ENCODE assay signal across 8 mouse cellular contexts in the genomic region with DNA sequence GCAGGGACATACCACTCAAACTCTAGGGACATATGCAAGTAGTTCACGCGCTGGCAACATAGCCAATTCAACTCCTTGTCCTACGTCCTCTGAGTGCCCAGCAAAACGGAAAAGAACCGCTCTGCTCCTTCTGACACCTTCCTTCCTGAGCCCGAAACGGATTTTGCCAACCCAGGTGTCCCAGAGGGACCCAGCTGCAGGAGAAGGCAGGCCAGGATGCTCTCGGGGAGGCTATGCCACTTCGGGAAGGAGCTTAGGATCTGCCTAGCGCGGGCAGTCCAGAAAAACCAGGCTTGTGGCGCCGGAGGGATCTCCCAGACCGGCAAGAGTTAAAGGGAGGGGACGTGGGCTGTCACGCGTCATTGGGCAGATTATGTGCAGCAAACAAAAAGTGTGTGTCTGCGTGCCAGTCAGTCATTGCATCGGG. TPM values are rescaled to one million over a fixed set of nuclear protein-coding genes. Genes with fewer than 3 reads are reported as not detected.
DNase-seq lines count a peak whose midpoint lies in the region; ATAC-seq lines count a peak whose summit lies in the region.

No protein-coding gene starts in this region.

- peaks cover 13% of the 10 kb centered on the region for H3K4me1 ChIP-seq in heart, embryonic 12.5 days (replicated peaks)
- peaks cover 42% of the 10 kb centered on the region for H3K4me1 ChIP-seq in forebrain, embryonic 13.5 days
- peaks cover 11% of the 10 kb centered on the region for H3K4me1 ChIP-seq in limb, embryonic 12.5 days (replicated peaks)

- H3K9ac ChIP-seq in heart, embryonic 12.5 days, result no peak overlapping the region
- H3K9ac ChIP-seq in forebrain, embryonic 13.5 days, result peak overlapping the region; percentile 69
- H3K9ac ChIP-seq in limb, embryonic 12.5 days (replicated peaks), result no peak overlapping the region

- WGBS in heart, embryonic 12.5 days, result 0% methylated on average over 19 of the region's 19 CpGs
- WGBS in forebrain, embryonic 13.5 days, result under 1% methylated on average over 19 of the region's 19 CpGs
- WGBS in limb, embryonic 12.5 days, result under 1% methylated on average over 19 of the region's 19 CpGs

- ATAC-seq in heart, embryonic 12.5 days (ENCODE audit: insufficient number of reproducible peaks, low FRiP score), result no peak; the same call in 1 of the 2 replicates
- peak; percentile 60 for ATAC-seq in forebrain, embryonic 13.5 days
- ATAC-seq in limb, embryonic 12.5 days (ENCODE audit: insufficient number of reproducible peaks, insufficient read depth, low FRiP score, low TSS enrichment, low read depth), result no peak

- intact Hi-C loops in heart, postnatal 25 days (cut with DNase I), result loop anchor here (5.0 kb wide), 1 partner anchor 1053 kb away; no protein-coding TSS in a partner anchor

- no peaks in the 10 kb centered on the region for H3K36me3 ChIP-seq in heart, embryonic 12.5 days
- no peaks in the 10 kb centered on the region for H3K36me3 ChIP-seq in forebrain, embryonic 13.5 days (ENCODE audit: poor library complexity, severe bottlenecking)
- H3K36me3 ChIP-seq in limb, embryonic 12.5 days, result no peaks in the 10 kb centered on the region

- no peaks in the 10 kb centered on the region for H3K9me3 ChIP-seq in heart, embryonic 12.5 days (replicated peaks)
- H3K9me3 ChIP-seq in forebrain, embryonic 13.5 days (replicated peaks), result no peaks in the 10 kb centered on the region
- H3K9me3 ChIP-seq in limb, embryonic 12.5 days, result no peaks in the 10 kb centered on the region

- no peak overlapping the region for H3K27ac ChIP-seq in heart, embryonic 12.5 days (ENCODE audit: poor library complexity, severe bottlenecking)
- H3K27ac ChIP-seq in forebrain, embryonic 13.5 days, result peak overlapping the region; percentile 67; the same call in 1 of the 2 replicates
- no peak overlapping the region for H3K27ac ChIP-seq in limb, embryonic 12.5 days

- DNase-seq in heart, postnatal 25 days (ENCODE audit: low spot score), result no peak
- peak; percentile 89 for DNase-seq in brain, adult 2 months (ENCODE audit: low read depth, low spot score)
- peak; percentile 70 for DNase-seq in right cerebral cortex, postnatal 25 days
- no peak for DNase-seq in testis, postnatal 10 days (ENCODE audit: low spot score)
- DNase-seq in kidney, adult 11 months, result no peak

- peak overlapping the region; percentile 35 for H3K4me2 ChIP-seq in heart, embryonic 12.5 days
- H3K4me2 ChIP-seq in forebrain, embryonic 13.5 days, result peak overlapping the region; percentile 89
- H3K4me2 ChIP-seq in limb, embryonic 12.5 days, result peak overlapping the region; percentile 37

- peaks cover 76% of the 10 kb centered on the region for H3K27me3 ChIP-seq in heart, embryonic 12.5 days (replicated peaks)
- peaks cover 92% of the 10 kb centered on the region for H3K27me3 ChIP-seq in forebrain, embryonic 13.5 days
- H3K27me3 ChIP-seq in limb, embryonic 12.5 days, result peaks cover 92% of the 10 kb centered on the region

- peak overlapping the region; percentile 28; the same call in 1 of the 2 replicates for H3K4me3 ChIP-seq in heart, embryonic 12.5 days
- peak overlapping the region; percentile 56 for H3K4me3 ChIP-seq in forebrain, embryonic 13.5 days
- 0 out of 2 replicates have a peak overlapping the region, but pooled peaks have one; percentile 17 for H3K4me3 ChIP-seq in limb, embryonic 12.5 days (replicated peaks)

RNA-seq across cellular contexts. Expression of gene Prdm8, which starts 13.5 kb away (rescaled TPM):
- not detected in 2 replicates for polyA plus RNA-seq in heart, embryonic 12.5 days (2016; fragmentation: Nextera tagmentation; extraction: Ambion mirVana)
- under 1 TPM; 0.18 to 0.34 TPM for total RNA-seq in heart, postnatal 25 days (2021)
- polyA plus RNA-seq in forebrain, embryonic 13.5 days (2015; fragmentation: Nextera tagmentation; extraction: Ambion mirVana), result 2.7 and 4.2 TPM in 2 replicates
- 0.18 TPM in 2 replicates for polyA plus RNA-seq in limb, embryonic 12.5 days (2016; fragmentation: Nextera tagmentation; extraction: Ambion mirVana)

Comparison
In these comparisons a context has a peak if more than half of its experiments do, and no peak if none do; other contexts are left out.
1. H3K4me2 ChIP-seq: peak in every context shown above with its lines; median percentile 89 in forebrain, embryonic 13.5 days; 37 in limb, embryonic 12.5 days; 35 in heart, embryonic 12.5 days.
2. DNase-seq: peak in brain, adult 2 months (single experiment) and right cerebral cortex, postnatal 25 days (single experiment); none in heart, postnatal 25 days (single experiment), testis, postnatal 10 days (single experiment) and kidney, adult 11 months (single experiment).
3. Peak in every context shown above with its lines, with median percentiles within 50 percentile points of each other: H3K4me3 ChIP-seq.